ENCODE assay signal across 8 mouse cellular contexts in genomic region chr5:125440583-125441233, GRCm38 (mm10). TPM values are rescaled to one million over a fixed set of nuclear protein-coding genes. Genes with fewer than 3 reads are reported as not detected.
DNase-seq lines count a peak whose midpoint lies in the region; ATAC-seq lines count a peak whose summit lies in the region.

No protein-coding gene starts in this region.

- no peaks in the 10 kb centered on the region for H3K27me3 ChIP-seq in heart, embryonic 11.5 days (ENCODE audit: control insufficient read depth, insufficient read depth, low read length)

- peak overlapping the region; percentile 91 for H3K9ac ChIP-seq in heart, embryonic 11.5 days (ENCODE audit: low read depth, low read length)

- peak overlapping the region; percentile 66 for H3K27ac ChIP-seq in heart, embryonic 11.5 days (ENCODE audit: low read depth, low read length)
- H3K27ac ChIP-seq in macrophage: no peak overlapping the region

- H3K79me2 ChIP-seq in macrophage (ENCODE audit: inconsistent target): peaks cover 15% of the 10 kb centered on the region; the same call in 1 of the 2 replicates

- peak overlapping the region; percentile 87 for H3K4me2 ChIP-seq in heart, embryonic 11.5 days

- H3K4me3 ChIP-seq in heart, embryonic 11.5 days (ENCODE audit: low read depth, low read length): peak overlapping the region; percentile 94
- H3K4me3 ChIP-seq in macrophage (ENCODE audit: inconsistent target): peak overlapping the region; percentile 42

- DNase-seq in heart, postnatal 25 days (ENCODE audit: low spot score): no peak
- DNase-seq in MN1 (ENCODE audit: low spot score): peak; percentile 22
- peak; percentile 25 to 32 for DNase-seq in heart, postnatal 10 days
- no peak for DNase-seq in urinary bladder, postnatal 4 days (ENCODE audit: low spot score in 2 of 2)
- no peak for DNase-seq in spleen, postnatal 36 days (ENCODE audit: low spot score in 2 of 2)
- no peak for DNase-seq in frontal cortex, adult 2 months (ENCODE audit: extremely low spot score in 1 of 2, low spot score in 1 of 2)

- ATAC-seq in heart, embryonic 11.5 days (replicated peaks; ENCODE audit: insufficient number of reproducible peaks, low FRiP score, low TSS enrichment): no peak

- H3K4me1 ChIP-seq in heart, embryonic 11.5 days (ENCODE audit: control insufficient read depth, insufficient read depth, low read length): no peaks in the 10 kb centered on the region

- WGBS in heart, embryonic 11.5 days (ENCODE audit: insufficient replicate concordance): 3% methylated on average over 7 of the region's 7 CpGs
- 17% methylated on average over 6 of the region's 7 CpGs for WGBS in macrophage (ENCODE audit: missing documents)

- intact Hi-C loops in heart, postnatal 25 days (cut with DNase I): no loop called here
- intact Hi-C loops in heart, postnatal 10 days (cut with DNase I): no loop called here

- H3K9me3 ChIP-seq in heart, embryonic 11.5 days (replicated peaks; ENCODE audit: control insufficient read depth, low read length): no peaks in the 10 kb centered on the region

- no peaks in the 10 kb centered on the region; the same call in 1 of the 2 replicates for H3K36me3 ChIP-seq in heart, embryonic 11.5 days (ENCODE audit: control insufficient read depth, insufficient read depth, low read length)
- no peaks in the 10 kb centered on the region for H3K36me3 ChIP-seq in macrophage (ENCODE audit: inconsistent target)

RNA-seq across cellular contexts. Expression of gene Bri3bp, which starts 0.7 kb away (rescaled TPM):
- polyA plus RNA-seq in heart, embryonic 11.5 days (2014; fragmentation: Nextera tagmentation; extraction: Ambion mirVana): 30.8 and 32.7 TPM in 2 replicates
- 10 to 100 TPM; 49.0 to 57.6 TPM for total RNA-seq in heart, postnatal 25 days (2021)
- 10 to 100 TPM; 56.4 to 62.5 TPM for total RNA-seq in heart, postnatal 10 days (2021)
- 1 to 10 TPM in 13 of 26 experiments, under 1 TPM in 12, not detected in 1; 0.17 to 5.0 (median 1.0) TPM for total RNA-seq in macrophage (2018; cell fraction: chromatin; rRNA removed)
- total RNA-seq in macrophage (2018; cell fraction: cytosol; rRNA removed): 1 to 10 TPM; 1.5 to 8.9 (median 3.8) TPM
- total RNA-seq in macrophage (2018; cell fraction: nucleus; rRNA removed): 1 to 10 TPM; 1.1 to 8.5 (median 2.7) TPM
- 3.6 to 7.6 TPM (median 5.6 TPM) in 3 replicates for polyA plus RNA-seq in macrophage (2018)
- 31.6 and 34.1 TPM in 2 replicates for polyA plus RNA-seq in frontal cortex, adult 2 months (2012; rRNA removed)

RNA-seq across cellular contexts. Expression of gene Dhx37, which starts 6.8 kb away (rescaled TPM):
- polyA plus RNA-seq in heart, embryonic 11.5 days (2014; fragmentation: Nextera tagmentation; extraction: Ambion mirVana): 9.9 and 10.6 TPM in 2 replicates
- total RNA-seq in heart, postnatal 25 days (2021): 10 to 100 TPM; 10.2 to 10.6 TPM
- 10 to 100 TPM; 13.2 to 14.7 TPM for total RNA-seq in heart, postnatal 10 days (2021)
- total RNA-seq in macrophage (2018; cell fraction: chromatin; rRNA removed): 10 to 100 TPM in 21 of 26 experiments, 1 to 10 TPM in 5; 4.6 to 34.3 (median 17.3) TPM
- 10 to 100 TPM in 6 of 26 experiments, 1 to 10 TPM in 20; 5.1 to 12.6 (median 8.3) TPM for total RNA-seq in macrophage (2018; cell fraction: cytosol; rRNA removed)
- 10 to 100 TPM in 10 of 26 experiments, 1 to 10 TPM in 16; 5.9 to 22.3 (median 9.2) TPM for total RNA-seq in macrophage (2018; cell fraction: nucleus; rRNA removed)
- polyA plus RNA-seq in macrophage (2018): 6.9 to 16.2 TPM (median 11.8 TPM) in 3 replicates
- polyA plus RNA-seq in frontal cortex, adult 2 months (2012; rRNA removed): 12.4 and 17.2 TPM in 2 replicates

RNA-seq across cellular contexts. Expression of gene Aacs, which starts 34.9 kb away (rescaled TPM):
- 14.2 and 15.5 TPM in 2 replicates for polyA plus RNA-seq in heart, embryonic 11.5 days (2014; fragmentation: Nextera tagmentation; extraction: Ambion mirVana)
- total RNA-seq in heart, postnatal 25 days (2021): 1 to 10 TPM; 3.0 to 4.1 TPM
- 1 to 10 TPM; 4.8 to 5.0 TPM for total RNA-seq in heart, postnatal 10 days (2021)
- 10 to 100 TPM in 25 of 26 experiments, 1 to 10 TPM in 1; 9.6 to 72.3 (median 28.4) TPM for total RNA-seq in macrophage (2018; cell fraction: chromatin; rRNA removed)
- total RNA-seq in macrophage (2018; cell fraction: cytosol; rRNA removed): 10 to 100 TPM in 25 of 26 experiments, 1 to 10 TPM in 1; 8.9 to 31.4 (median 16.8) TPM
- total RNA-seq in macrophage (2018; cell fraction: nucleus; rRNA removed): 10 to 100 TPM; 11.1 to 59.6 (median 21.3) TPM
- 6.2 to 25.3 TPM (median 20.2 TPM) in 3 replicates for polyA plus RNA-seq in macrophage (2018)
- 40.3 and 43.4 TPM in 2 replicates for polyA plus RNA-seq in frontal cortex, adult 2 months (2012; rRNA removed)

RNA-seq across cellular contexts. Expression of gene Ubc, which starts 50.7 kb away (rescaled TPM):
- 833 and 922 TPM in 2 replicates for polyA plus RNA-seq in heart, embryonic 11.5 days (2014; fragmentation: Nextera tagmentation; extraction: Ambion mirVana)
- total RNA-seq in heart, postnatal 25 days (2021): 1,000 to 10,000 TPM in 1 of 2 experiments, 100 to 1,000 TPM in 1; 907 to 1,197 TPM
- total RNA-seq in heart, postnatal 10 days (2021): 1,000 to 10,000 TPM in 1 of 2 experiments, 100 to 1,000 TPM in 1; 934 to 1,069 TPM
- total RNA-seq in macrophage (2018; cell fraction: chromatin; rRNA removed): 100 to 1,000 TPM in 23 of 26 experiments, 10 to 100 TPM in 3; 63.9 to 507 (median 213) TPM
- 1,000 to 10,000 TPM in 21 of 26 experiments, 100 to 1,000 TPM in 5; 601 to 2,041 (median 1,305) TPM for total RNA-seq in macrophage (2018; cell fraction: cytosol; rRNA removed)
- total RNA-seq in macrophage (2018; cell fraction: nucleus; rRNA removed): 100 to 1,000 TPM; 220 to 953 (median 671) TPM
- 431 to 1,072 TPM (median 940 TPM) in 3 replicates for polyA plus RNA-seq in macrophage (2018)
- polyA plus RNA-seq in frontal cortex, adult 2 months (2012; rRNA removed): 699 and 744 TPM in 2 replicates

RNA-seq across cellular contexts. Expression of gene Gm10382, which starts 51.6 kb away (rescaled TPM):
- polyA plus RNA-seq in heart, embryonic 11.5 days (2014; fragmentation: Nextera tagmentation; extraction: Ambion mirVana): 0.42 TPM in 1 of 2 replicates, not detected in the other
- total RNA-seq in heart, postnatal 25 days (2021): under 1 TPM in 1 of 2 experiments, not detected in 1; 0.22 TPM
- total RNA-seq in heart, postnatal 10 days (2021): not detected
- total RNA-seq in macrophage (2018; cell fraction: chromatin; rRNA removed): 1 to 10 TPM in 20 of 26 experiments, under 1 TPM in 5, not detected in 1; 0.41 to 6.7 (median 1.5) TPM
- under 1 TPM in 20 of 26 experiments, not detected in 6; 0.05 to 0.63 (median 0.18) TPM for total RNA-seq in macrophage (2018; cell fraction: cytosol; rRNA removed)
- 10 to 100 TPM in 1 of 26 experiments, 1 to 10 TPM in 18, under 1 TPM in 4, not detected in 3; 0.60 to 10.9 (median 2.2) TPM for total RNA-seq in macrophage (2018; cell fraction: nucleus; rRNA removed)
- not detected in 3 replicates for polyA plus RNA-seq in macrophage (2018)
- polyA plus RNA-seq in frontal cortex, adult 2 months (2012; rRNA removed): 0.22 and 0.40 TPM in 2 replicates

Comparison
In these comparisons a context has a peak if more than half of its experiments do, and no peak if none do; other contexts are left out.
1. DNase-seq: peak in MN1 (single experiment) and heart, postnatal 10 days (2 of 2); none in heart, postnatal 25 days (single experiment), urinary bladder, postnatal 4 days (0 of 2), spleen, postnatal 36 days (0 of 2) and frontal cortex, adult 2 months (0 of 2).